Mouse (Mus musculus) myocyte (in vitro differentiated cells): ENCODE measurements at regions not wholly inside any gene's neighbourhood (a gene's known extent, or its start where the extent isn't known, plus 50 kb on each side); places are given as distances from the start of the nearest gene placed in this dataset.

Source experiments
- CEBPB ChIP-seq: IDR thresholded peaks from 2 replicates; pipeline ENCODE4 v1.6.1; 2011; ENCODE audit warnings: mild to moderate bottlenecking, moderate library complexity; ENCODE audit not compliant: poor library complexity, insufficient read depth, severe bottlenecking
- E2F4 ChIP-seq: IDR thresholded peaks from one replicate; pipeline ENCODE4 v1.6.1; 2011; ENCODE audit warnings: mild to moderate bottlenecking, control low read depth, moderate library complexity; ENCODE audit not compliant: insufficient read depth
- MAX ChIP-seq: IDR thresholded peaks from one replicate; pipeline ENCODE4 v1.6.1; 2011; ENCODE audit warnings: low read depth, mild to moderate bottlenecking, control low read depth
- MYOD1 ChIP-seq, 3 experiments: IDR thresholded peaks; one replicate each; pipeline ENCODE4 v1.6.1; 2011; ENCODE audit warnings: control low read depth in 2 of 3, low read depth in 2 of 3, mild to moderate bottlenecking in 2 of 3, moderate library complexity in 1 of 3; ENCODE audit not compliant: insufficient read length in 2 of 3, control insufficient read depth in 1 of 3
- MYOG ChIP-seq, 3 experiments: IDR thresholded peaks; one replicate each; pipeline ENCODE4 v1.6.1; 2011; ENCODE audit warnings: control low read depth in 2 of 3, low read depth in 2 of 3, mild to moderate bottlenecking in 2 of 3; ENCODE audit not compliant: insufficient read length in 2 of 3, control insufficient read depth in 1 of 3, insufficient read depth in 1 of 3
- POLR2A ChIP-seq: IDR thresholded peaks from one replicate; pipeline ENCODE4 v1.6.1; 2011; ENCODE audit warnings: low read depth, mild to moderate bottlenecking, control low read depth, moderate library complexity; ENCODE audit not compliant: insufficient read length
- POLR2AphosphoS2 ChIP-seq: IDR thresholded peaks from one replicate; pipeline ENCODE4 v1.6.1; 2011; ENCODE audit warnings: low read depth, control low read depth; ENCODE audit not compliant: insufficient read length
- REST ChIP-seq: IDR thresholded peaks from one replicate; pipeline ENCODE4 v1.6.1; 2011; ENCODE audit warnings: mild to moderate bottlenecking, control low read depth, moderate library complexity; ENCODE audit not compliant: insufficient read depth, insufficient read length
- SRF ChIP-seq: IDR thresholded peaks from one replicate; pipeline ENCODE4 v1.6.1; 2011; ENCODE audit warnings: low read depth; ENCODE audit not compliant: control insufficient read depth, insufficient read length
- TCF12 ChIP-seq: IDR thresholded peaks from one replicate; pipeline ENCODE4 v1.6.1; 2011; ENCODE audit warnings: mild to moderate bottlenecking, control low read depth; ENCODE audit not compliant: poor library complexity, insufficient read depth, severe bottlenecking
- USF1 ChIP-seq: IDR thresholded peaks from one replicate; pipeline ENCODE4 v1.6.1; 2011; ENCODE audit warnings: low read depth, mild to moderate bottlenecking, control low read depth, moderate library complexity

DNA sequence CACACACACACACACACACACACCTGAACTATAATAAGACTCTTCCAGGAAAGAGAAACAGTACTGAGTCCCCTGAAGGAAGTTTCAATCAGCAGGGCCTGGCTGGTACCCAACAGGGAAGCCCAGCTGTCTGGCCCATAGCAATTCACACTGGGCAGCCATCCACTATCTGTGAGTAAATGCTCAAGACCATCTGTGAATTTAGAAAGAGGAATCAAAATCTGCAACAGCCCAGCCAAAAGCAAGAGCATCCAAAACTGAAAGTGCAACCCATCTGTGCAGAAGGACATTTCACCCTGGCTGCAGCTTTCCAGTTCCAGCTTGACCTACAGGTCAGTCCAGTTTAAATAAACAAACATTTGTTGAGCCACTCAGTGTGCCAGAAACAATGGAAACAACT is 215.8 kb upstream of the Tusc1 start:
- TF ChIP-seq E2F4 (no peak), POLR2A (no peak), USF1 (no peak), POLR2AphosphoS2 (no peak), TCF12 (no peak), MYOG (IDR thresholded peaks at IDR 0.05; ENCODE audit: control insufficient read depth in 1 of 3, insufficient read depth in 1 of 3, insufficient read length in 2 of 3, low read depth in 2 of 3) (peak in 2 of 3 experiments; percentile 37 to 57), MYOD1 (IDR thresholded peaks at IDR 0.05; ENCODE audit: control insufficient read depth in 1 of 3, insufficient read length in 2 of 3, low read depth in 2 of 3) (peak in 1 of 3 experiments; percentile 66), CEBPB (no peak), MAX (no peak), SRF (no peak), REST (no peak)
